ENCODE assay signal across 9 mouse cellular contexts in the genomic region with DNA sequence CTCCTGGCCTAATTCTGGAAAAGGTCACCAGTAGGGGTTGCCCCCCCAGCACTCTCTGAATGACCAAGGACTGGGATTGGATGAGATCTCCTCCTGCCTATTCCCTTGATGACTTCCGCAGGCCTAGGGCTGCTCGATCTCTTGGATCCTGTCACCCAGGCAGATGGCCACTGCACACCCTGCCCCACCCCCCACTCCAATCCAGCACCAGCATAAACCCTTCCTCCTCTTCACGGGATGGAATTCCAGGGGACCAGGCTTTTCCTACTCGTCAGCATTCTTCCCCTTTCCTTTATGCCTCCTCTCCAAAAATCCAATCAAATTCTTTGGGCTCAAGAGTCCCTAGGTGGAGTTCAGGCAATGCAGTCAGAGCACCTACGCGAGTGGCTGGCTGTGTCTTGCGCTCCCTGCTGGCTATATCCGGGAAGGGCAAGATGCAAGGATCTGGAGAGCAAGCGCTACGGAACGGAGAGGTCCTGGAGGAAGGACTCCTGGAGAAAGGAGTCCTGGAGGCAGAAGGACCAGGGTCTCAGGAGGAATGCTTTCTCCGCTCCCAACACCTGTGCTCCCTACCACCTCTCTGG. TPM values are rescaled to one million over a fixed set of nuclear protein-coding genes. Genes with fewer than 3 reads are reported as not detected.
A peak's percentile ranks its signal among the peaks of the same experiment; 100 is the strongest.
DNase-seq lines count a peak whose midpoint lies in the region; ATAC-seq and TF ChIP-seq lines count a peak whose summit lies in the region.
"Had no signal": no experiment of that assay in that cellular context is flagged by ENCODE, and none has a peak within 500 bp of the region (broad histone marks: within the 10 kb centered on the region; RNA-seq: fewer than 3 reads in every experiment).

No protein-coding gene starts in this region.

- TF ChIP-seq POLR2A in cerebellum, adult 2 months (IDR thresholded peaks at IDR 0.05; ENCODE audit: borderline replicate concordance, insufficient read depth, low read length), result no peak

- peak; percentile 78 for TF ChIP-seq CTCF in cerebellum, adult 2 months (IDR thresholded peaks at IDR 0.05; ENCODE audit: borderline replicate concordance, insufficient read depth, low read depth, low read length)

- peak; percentile 75 for DNase-seq in hindbrain, embryonic 10.5 days (ENCODE audit: low spot score)
- DNase-seq in cerebellum, adult 2 months, result peak; percentile 79 to 84
- peak; percentile 78 for DNase-seq in limb, embryonic 10.5 days (ENCODE audit: low spot score)

- peaks cover 40% of the 10 kb centered on the region for H3K27me3 ChIP-seq in hindbrain, embryonic 10.5 days (ENCODE audit: insufficient read depth, poor library complexity, severe bottlenecking)
- H3K27me3 ChIP-seq in hindbrain, embryonic 13.5 days, result peaks cover 22% of the 10 kb centered on the region
- no peaks in the 10 kb centered on the region for H3K27me3 ChIP-seq in cerebellum, adult 2 months (ENCODE audit: control insufficient read depth, insufficient read depth, low read length)
- H3K27me3 ChIP-seq in forebrain, embryonic 16.5 days (replicated peaks; ENCODE audit: control insufficient read depth, insufficient read depth, low read length), result 0 out of 2 replicates have a peak, but pooled peaks cover 4% of the 10 kb centered on the region
- no peaks in the 10 kb centered on the region; the same call in 1 of the 2 replicates for H3K27me3 ChIP-seq in intestine, embryonic 16.5 days (replicated peaks; ENCODE audit: control insufficient read depth, insufficient read depth, low read length)
- peaks cover 42% of the 10 kb centered on the region for H3K27me3 ChIP-seq in limb, embryonic 10.5 days (ENCODE audit: low read depth, poor library complexity, severe bottlenecking)
- no peaks in the 10 kb centered on the region for H3K27me3 ChIP-seq in midbrain, embryonic 15.5 days (replicated peaks)
- no peaks in the 10 kb centered on the region for H3K27me3 ChIP-seq in stomach, embryonic 14.5 days (ENCODE audit: control insufficient read depth, insufficient read depth, low read length)

- H3K4me1 ChIP-seq in hindbrain, embryonic 10.5 days (replicated peaks), result peaks cover 21% of the 10 kb centered on the region
- H3K4me1 ChIP-seq in hindbrain, embryonic 13.5 days (replicated peaks), result peaks cover 12% of the 10 kb centered on the region
- H3K4me1 ChIP-seq in cerebellum, adult 2 months (ENCODE audit: control insufficient read depth, insufficient read depth, low read length), result peaks cover 5% of the 10 kb centered on the region; the same call in 1 of the 2 replicates
- peaks cover 5% of the 10 kb centered on the region; the same call in 1 of the 2 replicates for H3K4me1 ChIP-seq in forebrain, embryonic 16.5 days (replicated peaks; ENCODE audit: control insufficient read depth, insufficient read depth, low read length)
- no peaks in the 10 kb centered on the region for H3K4me1 ChIP-seq in intestine, embryonic 16.5 days (ENCODE audit: control insufficient read depth, insufficient read depth, low read length)
- H3K4me1 ChIP-seq in limb, embryonic 10.5 days, result peaks cover 12% of the 10 kb centered on the region
- H3K4me1 ChIP-seq in midbrain, embryonic 15.5 days, result peaks cover 9% of the 10 kb centered on the region
- no peaks in the 10 kb centered on the region for H3K4me1 ChIP-seq in stomach, embryonic 14.5 days (ENCODE audit: control insufficient read depth, insufficient read depth, low read length)

- no peak overlapping the region for H3K4me2 ChIP-seq in hindbrain, embryonic 13.5 days
- H3K4me2 ChIP-seq in forebrain, embryonic 16.5 days (ENCODE audit: low read length), result no peak overlapping the region
- no peak overlapping the region for H3K4me2 ChIP-seq in intestine, embryonic 16.5 days (ENCODE audit: low read depth, low read length)
- H3K4me2 ChIP-seq in midbrain, embryonic 15.5 days, result no peak overlapping the region
- no peak overlapping the region for H3K4me2 ChIP-seq in stomach, embryonic 14.5 days (replicated peaks; ENCODE audit: low read depth, low read length)
- H3K4me2 ChIP-seq: liver, embryonic 15.5 days had no signal

- WGBS in hindbrain, embryonic 10.5 days, result 20% methylated on average over 12 of the region's 12 CpGs
- 27% methylated on average over 12 of the region's 12 CpGs for WGBS in hindbrain, embryonic 13.5 days
- WGBS in cerebellum, adult 2 months, result 9% methylated on average over 12 of the region's 12 CpGs
- 17% methylated on average over 12 of the region's 12 CpGs for whole genome bisulfite sequencing in forebrain, embryonic 16.5 days
- WGBS in intestine, embryonic 16.5 days, result 19% methylated on average over 12 of the region's 12 CpGs
- 22% methylated on average over 12 of the region's 12 CpGs for WGBS in limb, embryonic 10.5 days
- 18% methylated on average over 12 of the region's 12 CpGs for WGBS in midbrain, embryonic 15.5 days
- 19% methylated on average over 12 of the region's 12 CpGs for WGBS in stomach, embryonic 14.5 days

- no peaks in the 10 kb centered on the region for H3K9me3 ChIP-seq in hindbrain, embryonic 10.5 days
- no peaks in the 10 kb centered on the region for H3K9me3 ChIP-seq in hindbrain, embryonic 13.5 days
- no peaks in the 10 kb centered on the region for H3K9me3 ChIP-seq in forebrain, embryonic 16.5 days (ENCODE audit: control insufficient read depth, low read length)
- no peaks in the 10 kb centered on the region for H3K9me3 ChIP-seq in intestine, embryonic 16.5 days (ENCODE audit: control insufficient read depth, low read length)
- no peaks in the 10 kb centered on the region for H3K9me3 ChIP-seq in limb, embryonic 10.5 days (replicated peaks)
- H3K9me3 ChIP-seq in midbrain, embryonic 15.5 days, result no peaks in the 10 kb centered on the region
- H3K9me3 ChIP-seq in stomach, embryonic 14.5 days (ENCODE audit: control insufficient read depth, low read depth, low read length), result no peaks in the 10 kb centered on the region
- H3K9me3 ChIP-seq: liver, embryonic 15.5 days had no signal

- no peak for ATAC-seq in hindbrain, embryonic 13.5 days (ENCODE audit: low FRiP score)
- peak; percentile 35; the same call in 1 of the 2 replicates for ATAC-seq in forebrain, embryonic 16.5 days
- peak; percentile 47 for ATAC-seq in intestine, embryonic 16.5 days
- ATAC-seq in midbrain, embryonic 15.5 days (replicated peaks), result 0 out of 2 replicates have a peak, but pooled peaks have one; percentile 51
- 0 out of 2 replicates have a peak, but pooled peaks have one; percentile 29 for ATAC-seq in stomach, embryonic 14.5 days (ENCODE audit: insufficient number of reproducible peaks, insufficient read depth, low FRiP score, low read depth)

- no peak overlapping the region for H3K27ac ChIP-seq in hindbrain, embryonic 10.5 days
- H3K27ac ChIP-seq in hindbrain, embryonic 13.5 days, result no peak overlapping the region
- H3K27ac ChIP-seq in cerebellum, adult 2 months (ENCODE audit: insufficient read depth, low read length), result peak overlapping the region; percentile 58; the same call in 1 of the 2 replicates
- no peak overlapping the region for H3K27ac ChIP-seq in forebrain, embryonic 16.5 days (ENCODE audit: low read length)
- H3K27ac ChIP-seq in intestine, embryonic 16.5 days (ENCODE audit: low read length), result no peak overlapping the region
- H3K27ac ChIP-seq in limb, embryonic 10.5 days, result no peak overlapping the region
- 0 out of 2 replicates have a peak overlapping the region, but pooled peaks have one; percentile 45 for H3K27ac ChIP-seq in midbrain, embryonic 15.5 days
- no peak overlapping the region for H3K27ac ChIP-seq in stomach, embryonic 14.5 days (ENCODE audit: low read length)
- H3K27ac ChIP-seq: liver, embryonic 15.5 days had no signal

- H3K36me3 ChIP-seq in hindbrain, embryonic 10.5 days, result no peaks in the 10 kb centered on the region
- H3K36me3 ChIP-seq in hindbrain, embryonic 13.5 days, result no peaks in the 10 kb centered on the region
- no peaks in the 10 kb centered on the region for H3K36me3 ChIP-seq in forebrain, embryonic 16.5 days (ENCODE audit: control insufficient read depth, insufficient read depth)
- H3K36me3 ChIP-seq in intestine, embryonic 16.5 days (ENCODE audit: control insufficient read depth, insufficient read depth, low read length), result no peaks in the 10 kb centered on the region
- H3K36me3 ChIP-seq in limb, embryonic 10.5 days, result no peaks in the 10 kb centered on the region
- H3K36me3 ChIP-seq in midbrain, embryonic 15.5 days (replicated peaks), result no peaks in the 10 kb centered on the region
- H3K36me3 ChIP-seq in stomach, embryonic 14.5 days (ENCODE audit: control insufficient read depth, insufficient read depth, low read length), result no peaks in the 10 kb centered on the region
- H3K36me3 ChIP-seq: liver, embryonic 15.5 days had no signal

- no peak overlapping the region; the same call in 1 of the 2 replicates for H3K4me3 ChIP-seq in hindbrain, embryonic 10.5 days
- no peak overlapping the region for H3K4me3 ChIP-seq in hindbrain, embryonic 13.5 days
- no peak overlapping the region for H3K4me3 ChIP-seq in cerebellum, adult 2 months (replicated peaks; ENCODE audit: insufficient read depth, low read depth, low read length)
- H3K4me3 ChIP-seq in forebrain, embryonic 16.5 days (replicated peaks; ENCODE audit: low read length), result no peak overlapping the region
- H3K4me3 ChIP-seq in intestine, embryonic 16.5 days (ENCODE audit: low read length), result no peak overlapping the region
- H3K4me3 ChIP-seq in limb, embryonic 10.5 days, result no peak overlapping the region
- no peak overlapping the region for H3K4me3 ChIP-seq in midbrain, embryonic 15.5 days
- no peak overlapping the region for H3K4me3 ChIP-seq in stomach, embryonic 14.5 days (ENCODE audit: low read depth, low read length)
- H3K4me3 ChIP-seq: liver, embryonic 15.5 days had no signal

- H3K9ac ChIP-seq in hindbrain, embryonic 13.5 days, result no peak overlapping the region
- no peak overlapping the region for H3K9ac ChIP-seq in forebrain, embryonic 16.5 days (replicated peaks; ENCODE audit: low read depth, low read length)
- H3K9ac ChIP-seq in intestine, embryonic 16.5 days (ENCODE audit: low read depth, low read length), result no peak overlapping the region
- no peak overlapping the region for H3K9ac ChIP-seq in midbrain, embryonic 15.5 days
- H3K9ac ChIP-seq in stomach, embryonic 14.5 days (replicated peaks; ENCODE audit: low read depth, low read length), result no peak overlapping the region
- H3K9ac ChIP-seq: liver, embryonic 15.5 days had no signal

RNA-seq across cellular contexts. Expression of a gene that starts 7.1 kb away (rescaled TPM):
- polyA plus RNA-seq in hindbrain, embryonic 10.5 days (2016; fragmentation: Nextera tagmentation; extraction: Ambion mirVana), result 33.2 and 37.7 TPM in 2 replicates
- 94.1 and 94.4 TPM in 2 replicates for polyA plus RNA-seq in hindbrain, embryonic 13.5 days (2015; fragmentation: Nextera tagmentation; extraction: Ambion mirVana)
- 105 and 107 TPM in 2 replicates for polyA plus RNA-seq in cerebellum, adult 2 months (2012; rRNA removed)
- 72.3 and 164 TPM in 2 replicates for polyA plus RNA-seq in forebrain, embryonic 16.5 days (2015; fragmentation: Nextera tagmentation; extraction: Ambion mirVana)
- 12.6 and 13.5 TPM in 2 replicates for polyA plus RNA-seq in intestine, embryonic 16.5 days (2015; fragmentation: Nextera tagmentation; extraction: Ambion mirVana)
- polyA plus RNA-seq in limb, embryonic 10.5 days (2016; fragmentation: Nextera tagmentation; extraction: Ambion mirVana), result 0.85 and 1.3 TPM in 2 replicates
- 315 and 316 TPM in 2 replicates for polyA plus RNA-seq in midbrain, embryonic 15.5 days (2015; fragmentation: Nextera tagmentation; extraction: Ambion mirVana)
- 10.8 and 12.3 TPM in 2 replicates for polyA plus RNA-seq in stomach, embryonic 14.5 days (2014; fragmentation: Nextera tagmentation; extraction: Ambion mirVana)

RNA-seq across cellular contexts. Expression of a gene that starts 28.9 kb away (rescaled TPM):
- polyA plus RNA-seq in hindbrain, embryonic 10.5 days (2016; fragmentation: Nextera tagmentation; extraction: Ambion mirVana), result 0.90 TPM in 1 of 2 replicates, not detected in the other
- polyA plus RNA-seq in hindbrain, embryonic 13.5 days (2015; fragmentation: Nextera tagmentation; extraction: Ambion mirVana), result 0.66 and 1.7 TPM in 2 replicates
- not detected in 2 replicates for polyA plus RNA-seq in cerebellum, adult 2 months (2012; rRNA removed)
- polyA plus RNA-seq in forebrain, embryonic 16.5 days (2015; fragmentation: Nextera tagmentation; extraction: Ambion mirVana), result not detected in 2 replicates
- 0.77 and 0.80 TPM in 2 replicates for polyA plus RNA-seq in intestine, embryonic 16.5 days (2015; fragmentation: Nextera tagmentation; extraction: Ambion mirVana)
- polyA plus RNA-seq in limb, embryonic 10.5 days (2016; fragmentation: Nextera tagmentation; extraction: Ambion mirVana), result not detected in 2 replicates
- 2.0 and 2.3 TPM in 2 replicates for polyA plus RNA-seq in midbrain, embryonic 15.5 days (2015; fragmentation: Nextera tagmentation; extraction: Ambion mirVana)
- 6.9 and 13.2 TPM in 2 replicates for polyA plus RNA-seq in stomach, embryonic 14.5 days (2014; fragmentation: Nextera tagmentation; extraction: Ambion mirVana)
- polyA plus RNA-seq: liver, embryonic 15.5 days had no signal

RNA-seq across cellular contexts. Expression of a gene that starts 34.5 kb away (rescaled TPM):
- 45.0 and 53.6 TPM in 2 replicates for polyA plus RNA-seq in hindbrain, embryonic 10.5 days (2016; fragmentation: Nextera tagmentation; extraction: Ambion mirVana)
- 65.5 and 73.9 TPM in 2 replicates for polyA plus RNA-seq in hindbrain, embryonic 13.5 days (2015; fragmentation: Nextera tagmentation; extraction: Ambion mirVana)
- polyA plus RNA-seq in cerebellum, adult 2 months (2012; rRNA removed), result 127 and 162 TPM in 2 replicates
- 56.2 and 62.0 TPM in 2 replicates for polyA plus RNA-seq in forebrain, embryonic 16.5 days (2015; fragmentation: Nextera tagmentation; extraction: Ambion mirVana)
- 165 and 179 TPM in 2 replicates for polyA plus RNA-seq in intestine, embryonic 16.5 days (2015; fragmentation: Nextera tagmentation; extraction: Ambion mirVana)
- 35.6 and 41.8 TPM in 2 replicates for polyA plus RNA-seq in limb, embryonic 10.5 days (2016; fragmentation: Nextera tagmentation; extraction: Ambion mirVana)
- 104 and 105 TPM in 2 replicates for polyA plus RNA-seq in midbrain, embryonic 15.5 days (2015; fragmentation: Nextera tagmentation; extraction: Ambion mirVana)
- 131 and 139 TPM in 2 replicates for polyA plus RNA-seq in stomach, embryonic 14.5 days (2014; fragmentation: Nextera tagmentation; extraction: Ambion mirVana)

RNA-seq across cellular contexts. Expression of a gene that starts 43.4 kb away (rescaled TPM):
- 1,728 and 1,735 TPM in 2 replicates for polyA plus RNA-seq in hindbrain, embryonic 10.5 days (2016; fragmentation: Nextera tagmentation; extraction: Ambion mirVana)
- 1,398 and 1,436 TPM in 2 replicates for polyA plus RNA-seq in hindbrain, embryonic 13.5 days (2015; fragmentation: Nextera tagmentation; extraction: Ambion mirVana)
- polyA plus RNA-seq in cerebellum, adult 2 months (2012; rRNA removed), result 430 and 502 TPM in 2 replicates
- polyA plus RNA-seq in forebrain, embryonic 16.5 days (2015; fragmentation: Nextera tagmentation; extraction: Ambion mirVana), result 1,243 and 1,295 TPM in 2 replicates
- 1,811 and 1,878 TPM in 2 replicates for polyA plus RNA-seq in intestine, embryonic 16.5 days (2015; fragmentation: Nextera tagmentation; extraction: Ambion mirVana)
- polyA plus RNA-seq in limb, embryonic 10.5 days (2016; fragmentation: Nextera tagmentation; extraction: Ambion mirVana), result 1,486 and 1,565 TPM in 2 replicates
- polyA plus RNA-seq in midbrain, embryonic 15.5 days (2015; fragmentation: Nextera tagmentation; extraction: Ambion mirVana), result 1,086 and 1,110 TPM in 2 replicates
- polyA plus RNA-seq in stomach, embryonic 14.5 days (2014; fragmentation: Nextera tagmentation; extraction: Ambion mirVana), result 2,030 and 2,105 TPM in 2 replicates

RNA-seq across cellular contexts. Expression of a gene that starts 51.6 kb away (rescaled TPM):
- polyA plus RNA-seq in hindbrain, embryonic 10.5 days (2016; fragmentation: Nextera tagmentation; extraction: Ambion mirVana), result 27.0 and 27.8 TPM in 2 replicates
- polyA plus RNA-seq in hindbrain, embryonic 13.5 days (2015; fragmentation: Nextera tagmentation; extraction: Ambion mirVana), result 17.6 and 20.2 TPM in 2 replicates
- 17.6 and 19.6 TPM in 2 replicates for polyA plus RNA-seq in cerebellum, adult 2 months (2012; rRNA removed)
- polyA plus RNA-seq in forebrain, embryonic 16.5 days (2015; fragmentation: Nextera tagmentation; extraction: Ambion mirVana), result 13.8 and 13.9 TPM in 2 replicates
- polyA plus RNA-seq in intestine, embryonic 16.5 days (2015; fragmentation: Nextera tagmentation; extraction: Ambion mirVana), result 36.9 and 38.5 TPM in 2 replicates
- 33.9 and 45.3 TPM in 2 replicates for polyA plus RNA-seq in limb, embryonic 10.5 days (2016; fragmentation: Nextera tagmentation; extraction: Ambion mirVana)
- polyA plus RNA-seq in midbrain, embryonic 15.5 days (2015; fragmentation: Nextera tagmentation; extraction: Ambion mirVana), result 20.3 and 21.2 TPM in 2 replicates
- polyA plus RNA-seq in stomach, embryonic 14.5 days (2014; fragmentation: Nextera tagmentation; extraction: Ambion mirVana), result 68.0 and 68.9 TPM in 2 replicates

Comparison
In these comparisons a context has a peak if more than half of its experiments do, and no peak if none do; other contexts are left out.
1. H3K27ac ChIP-seq: peak in cerebellum, adult 2 months (single experiment) and midbrain, embryonic 15.5 days (single experiment); none in hindbrain, embryonic 10.5 days (single experiment), hindbrain, embryonic 13.5 days (single experiment), forebrain, embryonic 16.5 days (single experiment), intestine, embryonic 16.5 days (single experiment), limb, embryonic 10.5 days (single experiment) and stomach, embryonic 14.5 days (single experiment).
2. Peak in every context shown above with its lines, with median percentiles within 50 percentile points of each other: DNase-seq.